Mouse (Mus musculus): ENCODE data around the gene Vsig2.

DNA sequence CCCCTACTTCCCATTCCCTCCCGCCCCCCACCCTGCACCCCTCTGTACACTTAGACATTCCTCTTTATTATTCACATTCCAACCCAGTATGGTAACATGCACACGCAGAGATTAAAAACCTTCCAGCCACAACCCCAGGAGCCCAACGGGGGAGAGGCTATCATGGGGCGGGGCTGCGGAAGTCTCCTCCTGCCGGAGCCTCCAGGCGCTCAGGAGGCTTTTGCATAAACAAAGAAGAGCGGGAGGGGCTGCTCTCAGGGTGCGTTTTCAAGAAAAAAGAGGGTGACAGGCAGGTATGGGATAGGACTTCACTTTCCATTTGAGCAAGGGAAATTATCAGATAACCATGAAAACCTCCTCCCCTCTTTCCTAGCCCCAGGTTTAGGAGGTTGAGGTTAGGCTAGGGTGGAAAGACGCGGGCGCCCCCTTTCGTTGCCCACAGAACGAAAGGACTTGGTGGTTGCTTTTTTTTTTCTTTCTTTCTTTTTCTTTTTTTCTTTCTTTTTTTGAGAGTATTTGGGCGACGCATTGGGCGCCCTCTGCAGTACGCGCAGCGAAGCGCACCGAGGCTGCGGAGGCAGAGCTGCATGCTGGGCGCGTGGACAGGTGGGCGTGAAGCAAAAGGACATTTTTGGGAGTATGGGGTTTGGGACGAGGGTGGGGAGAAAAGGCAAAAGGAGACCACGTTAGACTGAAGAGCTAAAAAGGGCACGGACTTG lies 5.6 kb downstream of the Vsig2 start:
- TF ChIP-seq CTCF (IDR thresholded peaks at IDR 0.05; ENCODE audit: extremely low read depth, insufficient read depth, insufficient read length, insufficient replicate concordance) (peak; percentile 54; the same call in 1 of the 2 replicates), POLR2A (IDR thresholded peaks at IDR 0.05; ENCODE audit: low read depth, low read length) (no peak)

Measured in spleen, adult 2 months (tissue).